19 mouse cellular contexts compared by ENCODE assay signal in the genomic region with DNA sequence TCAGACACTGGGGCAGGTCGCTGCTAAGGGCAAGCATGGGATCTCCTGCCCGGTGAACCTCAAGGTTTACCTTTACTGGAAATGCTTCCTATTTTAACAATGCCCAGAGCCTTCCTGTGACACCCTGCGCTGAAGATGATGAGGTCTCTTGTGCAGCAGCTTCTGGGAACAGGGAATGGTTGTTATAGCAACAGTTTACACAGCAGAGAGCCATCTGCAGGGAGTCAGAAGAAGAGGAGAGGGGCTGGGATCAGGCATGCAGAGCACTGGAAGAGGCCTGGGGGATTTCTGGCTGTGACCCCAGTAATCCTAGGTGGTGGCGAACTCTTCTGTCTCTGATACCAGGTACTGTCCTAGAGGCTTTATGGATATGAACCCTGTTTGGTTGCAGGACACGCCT.
DNase-seq lines count a peak whose midpoint lies in the region; ATAC-seq and TF ChIP-seq lines count a peak whose summit lies in the region.
"Had no signal": no experiment of that assay in that cellular context is flagged by ENCODE, and none has a peak within 500 bp of the region (broad histone marks: within the 10 kb centered on the region; RNA-seq: fewer than 3 reads in every experiment).

No protein-coding gene starts in this region.

- H3K4me3 ChIP-seq in layer of hippocampus, adult 2 months, result no peak overlapping the region
- H3K4me3 ChIP-seq in embryonic facial prominence, embryonic 14.5 days (ENCODE audit: low read depth, low read length), result no peak overlapping the region
- no peak overlapping the region for H3K4me3 ChIP-seq in forebrain, postnatal 0 days (ENCODE audit: low read depth, low read length)
- H3K4me3 ChIP-seq in midbrain, embryonic 15.5 days, result no peak overlapping the region
- H3K4me3 ChIP-seq: kidney, embryonic 15.5 days; limb, embryonic 15.5 days; liver, embryonic 15.5 days; megakaryocyte, embryonic 14.5 days had no signal

- peak overlapping the region; percentile 90 for H3K27ac ChIP-seq in layer of hippocampus, adult 2 months
- no peak overlapping the region for H3K27ac ChIP-seq in embryonic facial prominence, embryonic 14.5 days (replicated peaks; ENCODE audit: low read depth, low read length)
- H3K27ac ChIP-seq in forebrain, postnatal 0 days (ENCODE audit: low read depth, low read length), result peak overlapping the region; percentile 62; the same call in 1 of the 2 replicates
- peak overlapping the region; percentile 67 for H3K27ac ChIP-seq in midbrain, embryonic 15.5 days
- H3K27ac ChIP-seq: kidney, embryonic 15.5 days; liver, embryonic 15.5 days had no signal

- WGBS in embryonic facial prominence, embryonic 14.5 days, result 63% methylated on average over 5 of the region's 5 CpGs
- 51% methylated on average over 5 of the region's 5 CpGs for WGBS in forebrain, postnatal 0 days
- WGBS in midbrain, embryonic 15.5 days, result 44% methylated on average over 5 of the region's 5 CpGs

- peaks cover 3% of the 10 kb centered on the region for H3K4me1 ChIP-seq in embryonic facial prominence, embryonic 14.5 days (ENCODE audit: control insufficient read depth, insufficient read depth, low read length)
- H3K4me1 ChIP-seq in forebrain, postnatal 0 days (ENCODE audit: insufficient read depth), result peaks cover 24% of the 10 kb centered on the region
- H3K4me1 ChIP-seq in midbrain, embryonic 15.5 days, result peaks cover 50% of the 10 kb centered on the region
- H3K4me1 ChIP-seq: liver, embryonic 15.5 days had no signal

- H3K27me3 ChIP-seq in embryonic facial prominence, embryonic 14.5 days (replicated peaks; ENCODE audit: control insufficient read depth, insufficient read depth, low read length), result no peaks in the 10 kb centered on the region
- no peaks in the 10 kb centered on the region for H3K27me3 ChIP-seq in forebrain, postnatal 0 days (ENCODE audit: insufficient read depth, low read length)
- no peaks in the 10 kb centered on the region for H3K27me3 ChIP-seq in midbrain, embryonic 15.5 days (replicated peaks)
- H3K27me3 ChIP-seq: kidney, embryonic 15.5 days; limb, embryonic 15.5 days; liver, embryonic 15.5 days; megakaryocyte, embryonic 14.5 days had no signal

- no peak overlapping the region for H3K9ac ChIP-seq in embryonic facial prominence, embryonic 14.5 days (ENCODE audit: low read depth, low read length)
- peak overlapping the region; percentile 33 for H3K9ac ChIP-seq in forebrain, postnatal 0 days
- H3K9ac ChIP-seq in midbrain, embryonic 15.5 days, result no peak overlapping the region
- H3K9ac ChIP-seq: kidney, embryonic 15.5 days; limb, embryonic 15.5 days; liver, embryonic 15.5 days had no signal

- no peak overlapping the region for H3K4me2 ChIP-seq in embryonic facial prominence, embryonic 14.5 days (ENCODE audit: low read depth, low read length)
- no peak overlapping the region for H3K4me2 ChIP-seq in forebrain, postnatal 0 days (ENCODE audit: low read depth)
- no peak overlapping the region for H3K4me2 ChIP-seq in midbrain, embryonic 15.5 days
- H3K4me2 ChIP-seq: kidney, embryonic 15.5 days; limb, embryonic 15.5 days; liver, embryonic 15.5 days had no signal

- no peaks in the 10 kb centered on the region for H3K9me3 ChIP-seq in embryonic facial prominence, embryonic 14.5 days (ENCODE audit: control insufficient read depth, low read length)
- no peaks in the 10 kb centered on the region for H3K9me3 ChIP-seq in forebrain, postnatal 0 days (ENCODE audit: low read length)
- H3K9me3 ChIP-seq in midbrain, embryonic 15.5 days, result no peaks in the 10 kb centered on the region
- H3K9me3 ChIP-seq: kidney, embryonic 15.5 days; limb, embryonic 15.5 days; liver, embryonic 15.5 days; megakaryocyte, embryonic 14.5 days had no signal

- no peak for TF ChIP-seq CTCF in layer of hippocampus, adult 2 months (conservative IDR thresholded peaks at IDR 0.05)
- TF ChIP-seq CTCF in forebrain, postnatal 0 days (IDR thresholded peaks at IDR 0.05; ENCODE audit: low read depth), result no peak

- no peaks in the 10 kb centered on the region for H3K36me3 ChIP-seq in embryonic facial prominence, embryonic 14.5 days (ENCODE audit: control insufficient read depth, insufficient read depth, low read length)
- H3K36me3 ChIP-seq in forebrain, postnatal 0 days (ENCODE audit: insufficient read depth), result no peaks in the 10 kb centered on the region
- no peaks in the 10 kb centered on the region for H3K36me3 ChIP-seq in midbrain, embryonic 15.5 days (replicated peaks)
- H3K36me3 ChIP-seq: kidney, embryonic 15.5 days; limb, embryonic 15.5 days; liver, embryonic 15.5 days had no signal

- DNase-seq in layer of hippocampus, adult 2 months (ENCODE audit: low spot score in 2 of 2), result no peak
- DNase-seq in layer of hippocampus, adult 9-11 months, result no peak
- DNase-seq in embryonic facial prominence, embryonic 14.5 days (ENCODE audit: low spot score), result no peak
- DNase-seq in forebrain, postnatal 0 days, result peak; percentile 59
- DNase-seq in lung, postnatal 10 days, result no peak
- no peak for DNase-seq in adrenal gland, postnatal 36 days
- no peak for DNase-seq in kidney, postnatal 14 days
- DNase-seq: B cell, adult 2 months; cerebellum, adult 8-10 months; gastrocnemius, postnatal 25 days; layer of hippocampus, postnatal 36 days; thymus, postnatal 36 days had no signal

- ATAC-seq in embryonic facial prominence, embryonic 14.5 days (ENCODE audit: low read depth), result 0 out of 2 replicates have a peak, but pooled peaks have one; percentile 10
- peak; percentile 67 for ATAC-seq in forebrain, postnatal 0 days
- ATAC-seq in midbrain, embryonic 15.5 days (replicated peaks), result no peak
- ATAC-seq: intestine, embryonic 16.5 days; lung, postnatal 0 days had no signal
